Mouse (Mus musculus) left cerebral cortex, postnatal 10 days (tissue): ENCODE measurements around the gene Tmem63a. TPM values are rescaled to one million over a fixed set of nuclear protein-coding genes. Genes with fewer than 3 reads are reported as not detected.
A peak's percentile ranks its signal among the peaks of the same experiment; 100 is the strongest.

ENCODE experiments used
- DNase-seq, 2 experiments: peaks; one replicate each; pipeline ENCODE4 v3.0.0; 2021 to 2022; ENCODE audit warnings: low spot score in 2 of 2, mixed read lengths in 1 of 2; ENCODE audit errors: extremely low spot score in 1 of 2
- intact Hi-C: fragments of 180-260 bp; cut with DNase I; formaldehyde crosslinking; loops from one replicate; pipeline ENCODE4 v1.15.1; 2025
- total RNA-seq, 2 experiments: library from RNA; stranded (reverse); gene quantifications; 2 replicates each; pipeline ENCODE4 v1.2.3; 2021

Tmem63a gene
- total RNA-seq, 2 experiments from 2014 or later = 4.2 to 5.3 TPM

DNA sequence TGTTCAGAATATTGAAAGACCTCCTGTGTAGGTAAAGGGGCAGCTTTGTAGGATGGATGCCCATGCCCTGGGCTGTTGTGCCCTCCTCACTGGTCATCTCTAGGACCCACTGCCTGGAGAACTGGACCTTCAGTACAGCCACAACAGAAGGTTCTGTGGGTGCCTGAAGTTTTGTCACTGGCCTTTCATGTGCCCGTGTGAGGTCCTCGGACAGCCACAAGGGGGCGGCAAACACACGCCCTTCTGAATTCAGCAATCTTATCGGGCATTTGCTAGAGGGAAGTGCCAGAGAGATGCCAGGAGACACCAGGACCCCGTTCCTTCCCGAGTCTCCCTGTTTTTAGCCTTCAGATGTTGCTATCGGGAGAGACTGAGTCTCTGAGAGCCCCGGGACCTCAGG lies 45.6 kb downstream of the Tmem63a start:
- peak; percentile 66 to 78 for DNase-seq
- intact Hi-C loops = no loop called here

DNA sequence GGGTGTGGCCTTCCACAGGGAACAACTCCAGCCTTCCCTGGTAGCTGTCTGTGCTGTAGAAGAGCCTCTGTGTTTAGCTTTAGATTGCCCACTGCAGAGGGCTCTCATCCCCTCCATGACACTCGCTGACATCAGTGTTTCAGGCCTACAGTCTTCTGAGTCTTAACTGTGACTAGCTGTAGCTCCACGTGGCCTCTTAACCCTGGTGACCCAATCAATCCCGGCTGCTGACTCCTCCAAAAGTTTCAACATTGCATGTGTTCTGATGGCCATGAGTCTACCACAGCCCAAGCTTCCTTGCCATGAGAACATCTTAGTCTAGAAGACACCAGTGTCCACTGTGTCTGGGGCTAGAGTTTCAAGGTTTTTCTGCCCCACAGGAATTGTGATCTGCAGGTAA lies 48.5 kb downstream of the Tmem63a start:
- intact Hi-C loops = loop anchor here (5.0 kb wide), 2 partner anchors 47 to 107 kb away; no protein-coding TSS in a partner anchor
- no peak for DNase-seq

DNA sequence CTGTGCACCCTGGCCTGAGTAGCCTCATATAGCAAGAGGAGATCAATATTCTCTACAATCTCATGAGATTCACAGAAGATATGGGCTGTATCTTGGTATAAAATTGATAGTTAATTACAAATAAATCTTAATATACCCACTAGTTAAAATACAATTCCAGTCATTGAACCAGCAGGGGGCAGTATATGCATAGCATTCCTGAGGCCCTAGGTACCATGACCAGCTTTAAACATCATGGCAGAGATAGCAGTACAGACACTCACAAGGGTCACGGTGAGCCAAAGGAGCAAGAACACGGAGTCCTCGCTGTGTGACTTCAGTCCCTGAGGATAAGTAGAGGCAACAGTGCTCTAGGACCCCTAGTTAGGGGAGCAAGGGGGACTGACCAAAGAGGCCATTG lies 50.0 kb downstream of the Tmem63a start:
- intact Hi-C loops = loop anchor here (5.0 kb wide), 2 partner anchors 45 to 105 kb away; no protein-coding TSS in a partner anchor
- DNase-seq = peak in 1 of 2 experiments; percentile 43

DNA sequence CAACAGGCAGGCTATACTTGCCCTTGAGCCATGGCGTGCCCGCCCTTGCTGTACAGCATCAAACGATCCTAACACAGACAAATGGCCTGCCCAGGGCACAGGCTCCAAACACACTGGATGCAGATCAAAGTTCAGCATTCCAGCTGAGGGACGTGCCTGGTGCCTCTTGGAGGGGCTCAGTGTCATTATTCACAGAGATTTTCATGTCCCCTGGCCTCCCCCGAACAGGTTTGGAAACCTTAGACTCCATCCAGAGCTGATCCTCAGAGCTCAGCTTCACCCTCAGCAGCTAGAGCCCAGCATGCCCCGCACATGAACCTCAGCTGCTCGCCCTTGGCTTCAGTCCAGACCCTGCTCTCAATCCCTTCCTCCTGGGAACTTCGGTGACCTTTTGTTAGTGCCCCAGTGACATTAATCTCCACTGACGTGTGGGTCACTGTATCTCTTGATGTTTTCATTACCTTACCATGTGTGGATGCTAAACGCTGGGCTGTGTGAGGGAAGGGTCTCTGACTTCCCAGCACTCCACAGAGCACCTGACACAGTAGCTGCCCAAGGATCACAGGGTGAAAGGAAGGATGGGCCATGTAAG lies 58.5 kb downstream of the Tmem63a start:
- no peak for DNase-seq
- intact Hi-C loops = no loop called here

DNA sequence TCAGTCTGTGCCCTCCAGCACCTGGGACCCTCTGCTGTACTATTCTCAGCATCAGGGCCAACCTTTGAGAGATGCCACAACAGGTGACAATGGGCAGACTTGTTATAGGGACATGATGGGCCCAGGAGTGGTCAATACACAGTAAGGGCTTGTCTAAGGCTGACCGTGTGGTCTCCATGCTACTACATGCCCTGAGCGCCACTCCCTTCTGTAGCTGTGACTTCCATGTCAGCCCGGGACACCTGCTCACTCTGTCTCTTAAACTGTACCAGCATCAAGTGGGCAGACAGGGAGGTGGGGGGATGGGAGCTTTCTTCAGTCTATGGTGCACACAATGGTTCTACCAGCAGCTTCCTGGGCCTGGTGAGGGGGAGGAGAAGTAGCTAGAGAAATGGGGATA lies 59.1 kb downstream of the Tmem63a start:
- intact Hi-C loops = no loop called here
- DNase-seq = no peak

DNA sequence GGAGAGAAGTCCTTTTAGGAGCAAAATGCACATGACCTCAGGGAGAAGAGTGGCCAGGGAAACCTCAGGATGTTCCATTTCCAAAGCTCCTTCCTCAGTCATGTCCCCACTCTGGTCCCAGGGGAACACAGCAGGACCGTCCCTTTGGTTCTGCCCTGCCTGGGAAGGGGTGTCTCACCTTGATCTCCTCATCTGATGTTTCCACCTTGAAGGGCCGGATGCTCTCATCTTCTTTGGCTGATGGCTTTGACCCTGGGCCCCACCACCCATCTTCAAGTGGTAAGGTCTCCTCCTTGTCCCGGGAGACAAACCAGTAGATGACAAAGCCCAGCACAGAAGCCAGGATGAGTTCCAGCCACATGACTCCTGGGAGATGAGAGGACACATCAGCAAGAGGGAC lies 59.5 kb downstream of the Tmem63a start:
- intact Hi-C loops = no loop called here
- no peak for DNase-seq

DNA sequence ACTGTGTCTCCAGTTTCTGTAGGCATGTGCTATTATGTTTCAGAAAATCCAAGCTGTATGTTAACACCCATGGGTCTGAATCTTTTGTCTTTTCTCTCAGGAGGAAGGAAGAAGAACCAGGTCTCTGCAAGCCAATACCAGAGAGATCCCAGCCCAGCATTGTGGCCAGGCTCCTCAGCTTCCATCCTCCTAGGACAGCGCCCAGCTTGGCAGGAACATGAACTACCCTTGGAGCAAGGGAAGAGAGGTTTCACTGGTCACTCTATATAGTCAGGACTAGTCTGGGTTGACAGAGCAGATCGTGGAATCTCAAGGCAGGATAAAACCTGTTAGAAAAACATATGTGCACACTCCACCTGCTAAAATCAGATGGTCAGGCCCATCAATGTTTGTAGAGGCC lies 61.6 kb downstream of the Tmem63a start:
- intact Hi-C loops = no loop called here
- no peak for DNase-seq

DNA sequence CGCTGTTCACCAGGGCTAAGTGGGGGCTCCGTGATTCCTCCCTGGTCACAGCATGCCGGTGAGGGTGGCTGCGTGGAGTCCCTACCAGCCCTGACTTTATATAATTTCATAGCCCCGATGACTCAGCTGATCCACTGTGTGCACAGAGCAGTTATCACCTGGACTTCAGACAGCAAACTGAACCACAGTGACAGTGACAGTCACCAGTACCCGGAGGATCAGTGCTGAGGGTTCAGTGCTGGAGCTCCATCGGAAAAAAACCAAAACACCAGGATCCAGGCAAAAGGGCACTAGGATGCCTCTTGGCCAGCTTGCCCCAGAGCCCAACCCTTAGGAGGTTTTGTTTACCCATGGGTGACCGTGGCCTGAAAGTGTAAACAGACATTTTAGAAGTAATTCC lies 63.2 kb downstream of the Tmem63a start:
- DNase-seq = no peak
- intact Hi-C loops = no loop called here

DNA sequence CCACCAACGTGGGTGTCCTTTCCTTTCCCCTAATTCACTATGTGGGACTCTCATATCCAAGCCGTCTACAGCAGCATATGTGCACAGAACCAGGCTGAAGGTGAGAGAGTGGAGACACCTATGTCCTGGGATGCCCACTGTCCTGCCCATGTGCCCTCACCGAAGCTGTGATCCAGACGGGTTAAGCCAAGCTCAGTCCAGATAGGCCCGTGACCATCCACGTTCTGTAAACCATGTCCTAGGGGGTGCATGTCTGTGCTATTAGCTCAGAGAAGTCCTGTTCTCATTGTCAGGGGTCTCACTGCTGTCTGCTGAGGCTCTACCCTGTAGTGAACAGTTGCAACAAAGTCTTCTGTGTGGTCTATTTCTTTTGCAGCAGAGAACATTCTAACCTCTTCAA lies 65.7 kb downstream of the Tmem63a start:
- intact Hi-C loops = no loop called here
- no peak for DNase-seq

DNA sequence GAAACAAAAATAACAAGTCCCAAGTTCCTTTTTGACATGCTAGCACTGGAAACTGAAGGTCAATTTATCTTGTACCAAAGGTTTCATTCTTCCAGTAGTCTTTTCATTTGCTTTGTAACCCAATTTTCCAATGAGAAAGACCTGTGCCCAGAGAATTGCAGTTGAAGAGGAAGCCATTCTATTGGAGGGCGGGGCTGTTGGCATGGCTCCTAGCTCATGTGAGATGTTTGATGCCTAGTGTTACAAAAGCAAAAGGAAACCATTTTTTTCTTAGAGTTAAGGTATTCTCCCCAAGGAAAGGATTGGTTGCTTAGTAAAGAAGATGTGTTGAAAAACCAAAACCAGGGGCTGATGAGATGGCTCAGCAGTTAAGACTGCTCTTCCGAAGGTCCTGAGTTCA lies 66.1 kb downstream of the Tmem63a start:
- intact Hi-C loops = no loop called here

DNA sequence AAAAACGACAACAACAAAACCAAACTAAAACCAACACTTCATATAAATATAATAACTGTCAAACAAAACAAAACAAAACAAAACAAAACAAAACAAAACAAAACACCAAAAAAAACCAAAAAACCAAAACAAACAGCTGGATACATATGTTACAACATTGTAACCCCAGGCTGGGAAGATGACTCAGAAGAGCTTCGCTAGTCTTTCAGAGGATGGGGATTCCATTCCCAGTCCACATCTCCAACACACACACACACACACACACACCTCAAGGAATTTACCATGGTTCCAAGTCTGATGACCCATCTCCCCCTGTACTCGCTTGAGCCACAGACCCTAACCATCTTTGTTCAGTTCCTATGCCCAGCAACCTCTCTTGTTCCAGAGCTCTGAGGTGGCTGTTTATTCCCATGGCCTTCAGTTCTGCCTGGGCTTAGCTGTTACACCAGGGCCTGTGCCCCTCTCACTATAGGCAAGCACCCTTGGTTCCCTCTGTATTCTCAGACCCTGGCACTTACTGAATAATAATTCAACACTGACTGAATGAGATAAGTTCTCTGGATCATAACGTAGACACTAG lies 67.0 kb downstream of the Tmem63a start:
- DNase-seq = no peak
- intact Hi-C loops = no loop called here

More for the DNA sequence above, 66.1 kb downstream of the Tmem63a start:
- DNase-seq = no peak

DNA sequence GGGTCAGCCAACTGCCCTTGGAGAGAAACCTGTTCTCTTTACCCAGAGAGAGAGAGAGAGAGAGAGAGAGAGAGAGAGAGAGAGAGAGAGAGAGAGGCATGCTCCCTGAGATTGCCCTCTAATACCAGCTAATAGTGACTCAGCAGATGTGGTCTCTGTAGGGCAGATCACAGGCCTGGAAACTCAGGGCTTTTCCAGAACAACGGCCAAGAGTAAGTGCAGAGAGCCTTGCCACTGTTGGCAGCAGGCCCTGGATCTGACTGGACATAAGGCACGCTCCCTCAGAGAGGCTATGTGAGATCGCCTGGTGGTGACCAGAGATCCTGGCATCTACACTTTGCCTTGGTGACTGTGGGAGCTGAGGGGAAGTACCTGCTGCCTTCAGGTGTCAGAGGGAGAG lies 67.6 kb downstream of the Tmem63a start:
- peak in 1 of 2 experiments; percentile 53 for DNase-seq

DNA sequence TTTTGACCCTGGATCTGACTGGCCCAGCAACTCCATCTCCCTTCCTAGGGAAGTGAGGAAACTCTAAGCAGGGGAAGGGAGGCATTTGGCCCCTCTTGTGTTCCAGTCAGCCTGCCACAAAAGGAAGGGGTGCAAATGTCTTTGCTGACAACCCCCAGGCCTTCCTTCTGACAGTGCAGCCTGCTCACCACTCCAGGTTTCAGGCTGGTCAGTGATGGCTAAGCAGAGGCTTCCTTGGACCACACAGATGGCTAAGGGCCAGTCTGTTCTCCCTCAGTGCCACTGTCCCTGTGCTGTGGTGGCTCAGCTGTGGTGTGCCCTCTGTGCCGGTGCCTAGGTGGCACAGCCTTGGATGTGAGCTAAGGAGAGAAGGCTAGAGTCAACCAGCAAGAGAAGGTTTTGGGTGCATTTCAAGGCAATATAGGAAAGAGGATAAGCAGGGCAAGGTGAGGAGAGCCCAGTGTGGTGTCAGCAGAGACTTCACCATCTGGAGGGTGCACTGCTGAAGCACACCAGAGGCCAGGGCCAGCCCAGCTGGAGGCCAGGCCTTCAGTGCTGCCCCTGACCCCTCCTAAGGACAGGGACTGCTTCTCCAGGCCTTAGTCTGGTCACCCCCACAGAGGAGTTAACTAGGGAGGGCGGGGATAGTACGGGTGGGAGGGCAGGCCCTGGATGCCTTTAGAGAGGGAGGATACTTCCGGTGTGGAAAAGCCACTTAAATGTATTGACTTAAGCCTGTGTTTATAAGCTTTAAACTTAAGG lies 68.2 kb downstream of the Tmem63a start:
- no peak for DNase-seq
- intact Hi-C loops = no loop called here

More for the DNA sequence above, 67.6 kb downstream of the Tmem63a start:
- intact Hi-C loops = no loop called here

DNA sequence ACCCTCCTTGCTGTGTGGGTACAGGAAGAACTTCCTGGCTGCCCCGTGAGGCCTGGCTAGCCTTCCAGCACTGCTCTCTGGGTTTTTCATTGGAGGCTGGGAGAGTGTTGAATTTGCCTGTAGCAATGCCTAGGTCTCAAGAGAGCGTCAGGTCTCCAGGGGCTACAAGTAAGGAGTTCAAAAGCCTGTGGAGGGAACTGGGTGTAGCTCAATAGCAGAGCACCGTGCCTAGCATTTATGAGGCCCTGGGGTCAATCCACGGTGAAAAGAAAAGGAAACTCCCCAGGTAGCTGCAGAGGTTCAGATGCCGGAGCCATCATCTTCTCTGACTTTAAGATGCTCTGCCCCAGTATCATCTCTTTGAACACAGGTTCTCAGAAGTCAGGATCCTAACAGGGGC lies 69.5 kb downstream of the Tmem63a start:
- intact Hi-C loops = no loop called here
- no peak for DNase-seq

DNA sequence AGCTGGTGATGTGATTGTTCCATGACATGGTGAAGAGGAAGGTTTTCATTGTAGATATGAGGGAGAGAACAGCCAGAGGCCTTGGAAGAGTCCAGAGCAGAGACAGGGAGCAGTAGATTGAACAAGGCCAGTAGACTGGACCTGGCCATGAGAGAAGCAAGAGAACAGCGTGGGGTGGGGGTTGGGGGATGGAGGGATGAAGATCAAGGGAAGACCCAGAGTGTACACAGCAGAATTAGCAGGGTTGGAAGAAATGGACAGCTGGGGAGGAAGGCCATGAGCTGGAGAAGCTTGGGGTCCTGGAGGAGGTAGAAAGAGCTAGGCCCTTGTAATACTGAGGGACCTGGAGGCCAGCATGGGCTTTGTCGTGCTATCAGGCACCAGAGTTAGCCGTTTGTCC lies 70.3 kb downstream of the Tmem63a start:
- no peak for DNase-seq
- intact Hi-C loops = no loop called here

DNA sequence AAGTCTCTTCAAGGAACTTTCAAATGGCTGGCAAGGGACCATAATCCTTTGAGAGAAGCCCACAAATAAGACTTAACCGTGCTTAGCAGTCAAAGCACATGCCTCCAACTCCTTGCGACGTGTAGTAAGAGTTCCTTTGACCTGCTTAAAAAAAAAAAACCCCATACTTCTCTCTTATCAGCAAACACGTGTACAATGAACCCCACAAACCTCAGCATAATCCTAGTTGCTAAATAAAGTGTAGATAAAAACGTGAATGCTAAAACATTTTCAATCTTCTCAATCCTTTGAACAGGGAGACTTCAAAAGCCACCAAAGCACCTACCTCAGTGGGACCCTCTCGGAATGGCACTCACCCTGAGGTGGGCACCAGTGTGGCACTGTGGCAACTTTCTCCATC lies 71.3 kb downstream of the Tmem63a start:
- intact Hi-C loops = no loop called here
- DNase-seq = no peak

DNA sequence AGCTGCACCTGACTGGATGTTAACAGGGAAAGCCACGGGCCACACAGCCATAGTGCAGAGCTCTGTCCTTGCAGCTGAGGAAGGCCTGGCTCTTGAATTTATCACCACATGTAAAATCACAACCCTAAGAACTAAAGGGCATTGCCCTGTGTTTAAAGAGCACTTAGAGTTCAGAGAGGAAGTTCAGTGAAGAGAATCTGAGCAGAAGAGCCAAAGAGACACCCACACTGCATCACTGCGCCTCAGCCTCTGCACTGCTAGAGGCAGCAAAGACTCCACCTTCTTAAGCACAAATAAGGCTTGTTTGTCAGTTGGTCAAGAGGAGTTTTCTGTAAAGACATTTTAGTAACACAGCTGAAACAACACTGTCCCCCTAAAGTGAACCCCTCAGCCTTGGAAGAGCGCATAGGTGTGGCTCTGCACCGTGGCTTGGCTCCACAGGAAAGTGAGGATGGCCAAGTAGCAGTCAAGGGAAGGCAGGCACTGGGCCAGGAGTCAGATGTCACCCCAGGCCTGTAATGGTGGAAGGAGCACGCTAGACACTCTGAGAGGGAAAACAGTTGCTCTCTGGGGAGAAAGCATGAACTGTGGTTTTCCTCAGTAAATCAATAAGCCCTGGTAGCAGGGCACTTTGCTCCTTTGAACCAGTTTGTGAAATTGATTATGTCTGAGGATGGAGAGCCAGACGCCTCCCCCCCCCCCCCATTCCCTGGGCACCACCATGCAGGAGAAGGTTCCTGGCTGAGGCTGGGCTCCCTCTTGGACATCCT lies 72.8 kb downstream of the Tmem63a start:
- DNase-seq = peak in 1 of 2 experiments; percentile 77
- intact Hi-C loops = no loop called here

DNA sequence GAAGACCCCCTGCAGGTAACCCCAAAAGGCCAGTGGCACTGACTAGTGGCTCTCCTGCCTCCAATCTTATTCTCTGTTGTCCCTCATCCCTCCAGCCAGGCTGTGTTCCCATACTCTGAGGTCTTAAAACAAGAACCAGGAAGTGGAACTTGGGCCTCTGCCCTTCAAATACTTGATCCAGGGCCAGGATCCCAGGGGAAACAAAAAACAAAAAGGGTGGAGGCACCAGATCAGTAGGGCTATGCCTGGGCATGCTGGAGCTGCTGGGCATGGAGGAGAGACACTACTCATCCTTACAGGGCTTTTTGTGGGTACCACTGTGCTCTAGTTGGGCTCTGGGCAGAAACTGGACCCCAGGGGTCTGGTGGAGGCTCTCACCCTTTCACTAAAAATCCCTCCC lies 73.4 kb downstream of the Tmem63a start:
- intact Hi-C loops = no loop called here
- peak; percentile 24 to 70 for DNase-seq

DNA sequence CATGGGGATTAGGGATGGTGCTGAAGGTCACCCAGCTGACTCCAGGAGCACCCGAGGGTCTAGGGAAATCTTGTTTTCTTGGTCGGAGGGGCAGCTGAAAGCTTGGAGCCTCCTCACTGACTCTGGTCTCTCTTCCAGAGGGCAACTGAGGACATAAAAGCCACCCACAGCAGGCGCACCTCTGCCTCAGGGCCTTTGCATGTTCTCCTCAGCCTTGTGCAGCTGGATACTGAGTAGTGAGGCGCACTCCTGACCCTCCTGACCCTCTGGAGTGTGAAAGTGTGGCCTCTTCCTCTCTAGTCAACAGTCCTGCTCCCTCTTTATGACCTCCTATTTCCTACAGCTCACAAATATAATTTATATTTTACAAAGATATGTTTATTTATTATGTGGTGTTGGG lies 73.9 kb downstream of the Tmem63a start:
- DNase-seq = no peak
- intact Hi-C loops = no loop called here
